Mouse (Mus musculus) embryonic facial prominence, embryonic 11.5 days (tissue): ENCODE results near the gene Sfi1. TPM values are rescaled to one million over a fixed set of nuclear protein-coding genes. Genes with fewer than 3 reads are reported as not detected.
A peak's percentile ranks its signal among the peaks of the same experiment; 100 is the strongest.
"Not testable (repeated sequence)": the region's sequence is repeated elsewhere in the genome, so short reads cannot be mapped to it uniquely, and the experiment has no call there.

Experiments used
- ATAC-seq: fragments of 200-750 bp; cut with Nextera tagmentation; replicated peaks from 2 replicates; pipeline ENCODE4 v1.8.0; 2017; ENCODE audit warnings: low read depth; ENCODE audit not compliant: insufficient number of reproducible peaks, low FRiP score, low TSS enrichment
- DNase-seq: peaks from one replicate; pipeline ENCODE4 v3.0.0-alpha.2; 2015; ENCODE audit warnings: low spot score
- H3K27ac ChIP-seq: fragments of 300-500 bp; sonication (generic); replicated peaks from 2 replicates; pipeline ENCODE4 v1.5.1; 2014; ENCODE audit warnings: mild to moderate bottlenecking, low read depth, low read length, control low read depth
- H3K27me3 ChIP-seq: fragments of 300-500 bp; sonication (generic); 2 replicates; pipeline ENCODE4 v1.6.1; 2014; ENCODE audit warnings: mild to moderate bottlenecking, low read length, moderate library complexity, mixed read lengths; ENCODE audit not compliant: control insufficient read depth, insufficient read depth
- H3K36me3 ChIP-seq: fragments of 300-500 bp; sonication (generic); replicated peaks from 2 replicates; pipeline ENCODE4 v1.6.1; 2014; ENCODE audit warnings: low read depth, mild to moderate bottlenecking, low read length, moderate library complexity, mixed read lengths; ENCODE audit not compliant: control insufficient read depth, insufficient read depth
- H3K4me1 ChIP-seq: fragments of 300-500 bp; sonication (generic); 2 replicates; pipeline ENCODE4 v1.6.1; 2014; ENCODE audit warnings: low read length, mixed read lengths; ENCODE audit not compliant: control insufficient read depth, insufficient read depth
- H3K4me2 ChIP-seq: fragments of 300-500 bp; sonication (generic); 2 replicates; pipeline ENCODE4 v1.6.1; 2014; ENCODE audit warnings: low read depth, mild to moderate bottlenecking, control low read depth, low read length, moderate library complexity
- H3K4me3 ChIP-seq: fragments of 300-500 bp; sonication (generic); 2 replicates; pipeline ENCODE4 v1.5.1; 2014; ENCODE audit warnings: low read depth, low read length, control low read depth
- H3K9ac ChIP-seq: fragments of 300-500 bp; sonication (generic); replicated peaks from 2 replicates; pipeline ENCODE4 v1.6.1; 2014; ENCODE audit warnings: mild to moderate bottlenecking, control low read depth, low read length
- H3K9me3 ChIP-seq: fragments of 300-500 bp; sonication (generic); replicated peaks from 2 replicates; pipeline ENCODE4 v1.6.1; 2016; ENCODE audit warnings: mild to moderate bottlenecking, low read length, inconsistent platforms, mixed read lengths; ENCODE audit not compliant: control insufficient read depth
- WGBS: fragments of 180-500 bp; shearing (Covaris S2); extraction: QIAGEN DNeasy Blood & Tissue Kit; methylation state at CpG from one replicate; pipeline ENCODE4 v1.1.7; 2014; 5-methylcytosine and 5-hydroxymethylcytosine counted together
- polyA plus RNA-seq: library from polyadenylated mRNA; unstranded; fragments of >200 nt; fragmentation: Nextera tagmentation; extraction: Ambion mirVana; gene quantifications from 2 replicates; pipeline ENCODE4 v1.2.1, GENCODE M21; 2014

Gene Sfi1
- polyA plus RNA-seq, 1 experiment from 2014 or later = 6.5 TPM

DNA sequence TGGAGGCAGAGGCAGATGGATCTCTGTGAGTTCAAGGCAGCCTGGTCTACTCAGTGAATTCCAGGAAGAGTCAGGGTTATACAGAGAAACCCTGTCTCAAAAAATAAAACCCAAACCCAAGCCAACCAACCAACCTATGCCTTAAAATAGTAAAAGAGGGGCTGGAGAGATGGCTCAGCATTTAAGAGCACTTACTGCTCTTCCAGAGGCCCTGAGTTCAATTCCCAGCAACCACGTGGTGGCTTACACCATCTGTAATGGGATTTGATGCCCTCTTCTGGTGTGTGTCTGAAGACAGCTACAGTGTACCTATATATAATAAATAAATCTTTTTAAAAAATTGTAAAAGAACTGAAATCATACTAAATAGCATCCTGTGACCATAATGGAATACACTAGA lies 21.3 kb downstream of the Sfi1 start:
- H3K4me1 ChIP-seq, H3K27ac ChIP-seq, H3K36me3 ChIP-seq, H3K27me3 ChIP-seq, DNase-seq, H3K4me2 ChIP-seq, H3K4me3 ChIP-seq, H3K9me3 ChIP-seq, H3K9ac ChIP-seq, ATAC-seq: not testable (repeated sequence)
- 72% methylated on average over 1 of the region's 1 CpGs for WGBS

GRCm38 (mm10) chr11:3169042-3169441 lies 24.2 kb downstream of the Sfi1 start:
- not testable (repeated sequence) for H3K27ac ChIP-seq, H3K9ac ChIP-seq, DNase-seq, H3K36me3 ChIP-seq, H3K4me3 ChIP-seq, H3K9me3 ChIP-seq, H3K4me1 ChIP-seq, H3K4me2 ChIP-seq, H3K27me3 ChIP-seq
- peak; percentile 54; the same call in 1 of the 2 replicates for ATAC-seq
- WGBS = 83% methylated on average over 2 of the region's 2 CpGs

GRCm38 (mm10) chr11:3167571-3168001 lies 25.7 kb downstream of the Sfi1 start:
- H3K36me3 ChIP-seq, H3K27ac ChIP-seq, H3K9me3 ChIP-seq, H3K9ac ChIP-seq, H3K4me1 ChIP-seq, H3K27me3 ChIP-seq, H3K4me3 ChIP-seq, ATAC-seq, DNase-seq, H3K4me2 ChIP-seq: not testable (repeated sequence)
- 73% methylated on average over 4 of the region's 4 CpGs for WGBS

- not testable (repeated sequence) for ATAC-seq, H3K27ac ChIP-seq, H3K9ac ChIP-seq, DNase-seq, H3K36me3 ChIP-seq, H3K4me1 ChIP-seq, H3K4me2 ChIP-seq, H3K4me3 ChIP-seq, H3K9me3 ChIP-seq, H3K27me3 ChIP-seq
- WGBS = 93% methylated on average over 4 of the region's 4 CpGs
Measured at GRCm38 (mm10) chr11:3167129-3167528, 26.1 kb downstream of the Sfi1 start.

DNA sequence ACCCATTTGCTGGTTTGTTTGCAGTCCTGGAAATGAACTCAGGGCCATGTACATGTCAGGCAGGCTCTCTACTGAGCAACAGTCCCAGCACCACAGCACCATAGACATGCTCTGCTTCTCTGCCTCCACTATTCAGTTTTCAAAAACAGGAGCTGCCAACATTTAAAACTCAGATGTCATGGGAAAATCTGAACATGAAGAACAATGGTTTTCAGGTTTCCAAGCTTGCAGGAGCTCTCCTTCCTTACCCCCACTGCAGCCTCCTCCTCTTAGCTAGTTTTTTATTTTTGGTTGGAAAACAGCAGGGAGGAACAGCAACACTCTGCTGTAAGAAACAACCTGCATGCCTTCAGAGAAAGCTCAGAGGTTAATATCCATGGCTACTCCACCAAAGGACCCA lies 26.9 kb downstream of the Sfi1 start:
- not testable (repeated sequence) for ATAC-seq, H3K4me3 ChIP-seq, H3K4me1 ChIP-seq, H3K27me3 ChIP-seq, DNase-seq, H3K27ac ChIP-seq, H3K9ac ChIP-seq, H3K36me3 ChIP-seq, H3K4me2 ChIP-seq, H3K9me3 ChIP-seq

- H3K27ac ChIP-seq, H3K4me1 ChIP-seq, H3K4me2 ChIP-seq, H3K9ac ChIP-seq, H3K27me3 ChIP-seq, H3K36me3 ChIP-seq, DNase-seq, H3K4me3 ChIP-seq, H3K9me3 ChIP-seq: not testable (repeated sequence)
- ATAC-seq = peak; percentile 34; the same call in 1 of the 2 replicates
- WGBS = 90% methylated on average over 3 of the region's 5 CpGs
Measured at GRCm38 (mm10) chr11:3165210-3165782, 28.0 kb downstream of the Sfi1 start.

DNA sequence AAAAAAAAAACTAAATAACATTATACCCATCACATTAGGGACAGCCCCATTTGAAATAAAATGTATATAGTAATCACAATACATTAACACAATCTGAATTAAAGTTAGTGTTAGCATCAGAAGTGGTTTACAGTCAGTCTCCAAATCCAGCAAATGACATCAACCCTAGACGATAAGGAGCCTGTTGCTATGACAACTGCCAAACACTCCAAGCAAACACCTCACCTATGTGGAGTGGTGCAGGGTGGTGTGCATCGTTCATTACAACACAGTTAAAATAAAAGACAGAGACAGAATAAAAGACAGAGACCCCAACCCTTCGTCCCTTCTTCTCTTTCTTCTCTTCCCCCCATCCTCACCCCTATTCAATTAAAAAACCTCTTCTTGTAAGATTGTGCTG lies 29.6 kb downstream of the Sfi1 start:
- not testable (repeated sequence) for H3K27me3 ChIP-seq, H3K27ac ChIP-seq, H3K9ac ChIP-seq, H3K4me2 ChIP-seq, H3K9me3 ChIP-seq, H3K4me1 ChIP-seq, H3K36me3 ChIP-seq, H3K4me3 ChIP-seq, DNase-seq, ATAC-seq
- 68% methylated on average over 3 of the region's 3 CpGs for WGBS

GRCm38 (mm10) chr11:3163122-3163521 lies 30.1 kb downstream of the Sfi1 start:
- not testable (repeated sequence) for DNase-seq, H3K9me3 ChIP-seq, H3K4me1 ChIP-seq, H3K27me3 ChIP-seq, H3K4me3 ChIP-seq, ATAC-seq, H3K27ac ChIP-seq, H3K36me3 ChIP-seq, H3K9ac ChIP-seq, H3K4me2 ChIP-seq
- WGBS = 93% methylated on average over 2 of the region's 2 CpGs
